Mouse (Mus musculus): ENCODE measurements around the gene Paqr5. TPM values are rescaled to one million over a fixed set of nuclear protein-coding genes. Genes with fewer than 3 reads are reported as not detected.
A peak's percentile ranks its signal among the peaks of the same experiment; 100 is the strongest.

The Paqr5 gene
- polyA plus RNA-seq, 1 experiment = not detected

DNA sequence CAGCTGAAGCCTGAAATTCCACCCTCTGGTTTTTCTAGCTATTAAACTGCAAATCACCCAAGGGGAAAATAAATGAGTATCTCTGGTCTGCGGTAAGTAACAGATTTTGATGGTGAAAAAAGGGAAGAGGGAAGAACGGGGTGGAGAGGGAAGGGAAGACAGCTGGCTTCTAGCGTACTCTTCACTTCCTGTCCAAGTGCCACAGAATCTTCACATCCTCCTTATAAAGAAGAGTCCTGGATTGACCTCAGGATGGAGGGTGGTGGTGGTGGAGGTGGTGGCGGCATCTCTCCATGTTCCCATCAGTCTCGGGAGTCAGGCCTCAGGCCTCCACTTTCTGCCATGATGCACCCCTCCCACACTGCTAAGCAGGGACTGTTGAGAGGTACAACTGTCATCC, 44.8 kb downstream of the Paqr5 start:
- H3K4me1 ChIP-seq (ENCODE audit: control insufficient read depth, insufficient read depth, low read length) = peaks cover 21% of the 10 kb centered on the region
- TF ChIP-seq POLR2A (IDR thresholded peaks at IDR 0.05; ENCODE audit: borderline replicate concordance, control insufficient read depth, low read depth, low read length) (no peak), CTCF (IDR thresholded peaks at IDR 0.05; ENCODE audit: control insufficient read depth, insufficient read depth, low read length) (no peak)
- H3K4me3 ChIP-seq (replicated peaks; ENCODE audit: control insufficient read depth, low read depth, low read length) = no peak overlapping the region
- WGBS = 12% methylated on average over 5 of the region's 5 CpGs
- H3K27ac ChIP-seq (ENCODE audit: control insufficient read depth, insufficient read depth, low read depth, low read length, poor library complexity) = no peak overlapping the region

DNA sequence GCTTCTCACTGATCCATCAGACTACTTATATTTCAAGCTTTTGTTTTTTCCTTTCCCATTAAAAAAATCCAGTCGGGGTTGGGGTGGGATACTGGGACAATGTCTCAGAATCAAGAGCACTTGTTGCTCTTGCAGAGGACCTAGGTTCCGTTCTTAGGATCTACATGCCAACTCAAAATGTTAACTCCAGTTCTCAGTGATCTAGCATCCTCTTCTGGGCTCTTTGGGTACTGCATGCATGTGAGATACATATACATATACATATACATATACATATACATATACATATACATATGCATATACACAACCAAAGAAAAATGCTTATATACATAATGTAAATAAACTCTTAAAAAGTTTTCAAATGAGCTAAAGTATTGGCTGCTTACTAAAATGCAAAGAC, 46.7 kb downstream of the Paqr5 start:
- peaks cover 21% of the 10 kb centered on the region for H3K4me1 ChIP-seq (ENCODE audit: control insufficient read depth, insufficient read depth, low read length)
- no peak overlapping the region for H3K4me3 ChIP-seq (replicated peaks; ENCODE audit: control insufficient read depth, low read depth, low read length)
- 72% methylated on average over 2 of the region's 2 CpGs for WGBS
- TF ChIP-seq POLR2A (IDR thresholded peaks at IDR 0.05; ENCODE audit: borderline replicate concordance, control insufficient read depth, low read depth, low read length) (no peak), CTCF (IDR thresholded peaks at IDR 0.05; ENCODE audit: control insufficient read depth, insufficient read depth, low read length) (no peak)
- no peak overlapping the region for H3K27ac ChIP-seq (ENCODE audit: control insufficient read depth, insufficient read depth, low read depth, low read length, poor library complexity)

DNA sequence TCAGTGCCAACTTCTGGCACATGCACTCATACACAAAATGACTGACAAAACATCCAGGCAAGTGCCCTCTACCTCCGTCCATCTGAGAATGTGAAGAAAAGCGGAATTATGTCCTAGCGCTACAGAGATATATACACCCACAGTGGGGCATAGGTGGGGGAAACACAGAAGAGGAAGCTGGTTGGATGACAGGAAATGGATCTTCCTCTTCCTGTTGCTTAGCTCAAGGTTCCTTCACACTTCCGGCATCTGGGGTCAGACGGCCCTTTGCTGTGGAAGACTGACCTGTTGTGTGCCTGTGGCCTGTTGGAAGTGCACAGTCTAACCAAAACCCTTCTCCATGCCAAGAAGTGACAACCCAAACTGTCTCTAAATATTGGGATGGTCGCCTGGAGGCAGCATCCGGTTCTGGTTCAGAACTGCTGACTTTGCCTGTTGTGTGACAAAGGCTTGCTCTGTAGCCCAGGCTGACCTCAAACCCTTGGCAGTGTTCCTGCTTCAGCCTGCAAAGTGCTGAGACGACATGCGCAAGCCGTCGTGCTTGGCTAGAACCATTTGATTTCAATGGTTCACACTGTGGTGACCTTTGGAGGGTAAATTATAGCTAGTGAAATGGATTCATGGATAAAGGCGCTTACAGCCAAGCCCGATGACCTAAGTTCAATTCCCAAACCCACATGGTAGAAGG, 49.3 kb downstream of the Paqr5 start:
- H3K27ac ChIP-seq (ENCODE audit: control insufficient read depth, insufficient read depth, low read depth, low read length, poor library complexity) = peak overlapping the region; percentile 50
- TF ChIP-seq POLR2A (IDR thresholded peaks at IDR 0.05; ENCODE audit: borderline replicate concordance, control insufficient read depth, low read depth, low read length) (no peak), CTCF (IDR thresholded peaks at IDR 0.05; ENCODE audit: control insufficient read depth, insufficient read depth, low read length) (no peak)
- peaks cover 15% of the 10 kb centered on the region for H3K4me1 ChIP-seq (ENCODE audit: control insufficient read depth, insufficient read depth, low read length)
- no peak overlapping the region for H3K4me3 ChIP-seq (replicated peaks; ENCODE audit: control insufficient read depth, low read depth, low read length)
- 59% methylated on average over 13 of the region's 13 CpGs for WGBS

DNA sequence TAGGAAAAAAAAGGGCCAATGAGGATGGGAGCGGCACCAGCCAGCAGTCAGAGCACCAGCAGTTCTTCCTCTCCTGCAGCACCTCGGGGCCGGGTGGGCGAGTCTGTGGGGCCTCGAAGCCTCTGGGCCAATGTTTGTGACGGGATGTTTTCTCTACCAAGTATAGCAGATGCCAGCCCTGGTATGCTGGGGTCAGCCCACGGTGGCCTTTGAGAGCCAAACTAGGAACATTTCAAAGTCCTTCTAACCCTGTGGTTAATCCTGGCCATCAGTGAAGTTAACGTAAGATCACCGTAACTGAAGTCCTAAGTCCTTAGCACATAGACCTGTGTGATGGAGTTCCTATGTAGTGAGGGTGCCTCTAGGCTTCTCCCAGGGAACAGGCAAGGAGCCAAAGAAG, 54.6 kb downstream of the Paqr5 start:
- TF ChIP-seq POLR2A (IDR thresholded peaks at IDR 0.05; ENCODE audit: borderline replicate concordance, control insufficient read depth, low read depth, low read length) (no peak), CTCF (IDR thresholded peaks at IDR 0.05; ENCODE audit: control insufficient read depth, insufficient read depth, low read length) (no peak)
- no peak overlapping the region for H3K27ac ChIP-seq (ENCODE audit: control insufficient read depth, insufficient read depth, low read depth, low read length, poor library complexity)
- H3K4me1 ChIP-seq (ENCODE audit: control insufficient read depth, insufficient read depth, low read length) = peaks cover 9% of the 10 kb centered on the region
- 88% methylated on average over 9 of the region's 9 CpGs for WGBS
- H3K4me3 ChIP-seq (replicated peaks; ENCODE audit: control insufficient read depth, low read depth, low read length) = no peak overlapping the region

DNA sequence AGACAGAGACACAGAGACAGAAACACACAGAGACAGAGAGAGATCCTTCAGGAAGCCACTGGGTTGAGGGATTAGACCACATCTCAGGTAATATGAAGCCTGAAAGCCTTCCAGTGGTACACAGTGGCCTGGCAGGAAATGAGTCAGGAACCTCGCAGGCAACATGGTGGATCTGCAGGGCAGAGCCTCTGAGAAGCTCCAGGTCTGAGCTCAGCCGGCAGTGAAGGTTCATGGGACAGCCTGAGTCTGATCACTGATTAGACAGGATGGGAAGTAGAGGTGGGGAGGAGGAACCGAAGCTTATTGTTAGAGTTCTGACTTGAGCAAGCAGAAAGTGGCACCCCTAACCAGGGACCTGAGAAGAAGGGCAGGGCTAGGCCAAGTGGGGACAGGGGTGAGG, 55.6 kb downstream of the Paqr5 start:
- peak overlapping the region; percentile 23; the same call in 1 of the 2 replicates for H3K27ac ChIP-seq (ENCODE audit: control insufficient read depth, insufficient read depth, low read depth, low read length, poor library complexity)
- peaks cover 6% of the 10 kb centered on the region for H3K4me1 ChIP-seq (ENCODE audit: control insufficient read depth, insufficient read depth, low read length)
- TF ChIP-seq POLR2A (IDR thresholded peaks at IDR 0.05; ENCODE audit: borderline replicate concordance, control insufficient read depth, low read depth, low read length) (no peak), CTCF (IDR thresholded peaks at IDR 0.05; ENCODE audit: control insufficient read depth, insufficient read depth, low read length) (no peak)
- no peak overlapping the region for H3K4me3 ChIP-seq (replicated peaks; ENCODE audit: control insufficient read depth, low read depth, low read length)
- 3% methylated on average over 3 of the region's 3 CpGs for WGBS

DNA sequence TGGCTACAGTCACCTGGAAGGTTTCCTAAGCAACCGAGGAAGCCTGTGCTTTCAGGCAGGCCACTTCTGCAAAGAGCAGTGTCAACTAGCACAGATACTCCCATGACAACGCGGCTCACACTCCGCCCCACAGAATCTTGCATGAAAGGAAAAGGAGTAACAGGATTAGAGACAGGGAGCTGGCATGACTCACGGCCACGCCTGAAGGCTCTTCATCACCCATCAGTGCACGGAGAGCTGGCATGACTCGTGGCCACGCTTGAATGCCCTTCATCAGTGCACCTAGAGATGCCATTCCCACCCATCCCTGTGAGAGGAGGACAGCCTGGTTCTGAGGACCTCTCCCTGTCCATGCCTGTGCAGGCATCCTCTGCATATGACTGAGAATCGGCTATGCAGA, 59.3 kb downstream of the Paqr5 start:
- WGBS = 63% methylated on average over 10 of the region's 10 CpGs
- Histone ChIP-seq H3K27ac (ENCODE audit: control insufficient read depth, insufficient read depth, low read depth, low read length, poor library complexity) (no peak overlapping the region), H3K4me3 (replicated peaks; ENCODE audit: control insufficient read depth, low read depth, low read length) (no peak overlapping the region), H3K4me1 (ENCODE audit: control insufficient read depth, insufficient read depth, low read length) (peaks cover 4% of the 10 kb centered on the region)
- TF ChIP-seq POLR2A (IDR thresholded peaks at IDR 0.05; ENCODE audit: borderline replicate concordance, control insufficient read depth, low read depth, low read length) (no peak), CTCF (IDR thresholded peaks at IDR 0.05; ENCODE audit: control insufficient read depth, insufficient read depth, low read length) (no peak)

DNA sequence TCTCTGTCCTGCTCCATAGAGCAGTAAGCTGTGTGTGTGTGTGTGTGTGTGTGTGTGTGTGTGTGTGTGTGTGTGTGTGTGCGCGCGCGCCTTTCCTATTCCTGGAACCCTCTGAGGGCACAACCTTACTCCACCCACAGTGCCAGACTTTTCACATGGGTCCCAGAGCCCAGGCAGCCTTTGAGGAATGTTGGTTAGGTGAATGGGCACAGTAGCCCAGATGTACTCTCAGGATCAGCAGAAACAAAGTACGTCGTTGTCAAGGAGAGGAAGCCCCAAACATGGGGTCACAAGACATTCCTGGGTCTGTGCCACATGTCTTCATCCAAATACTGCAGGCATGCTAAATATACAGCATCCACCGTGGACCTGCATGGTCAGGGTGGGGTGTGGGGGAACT, 60.7 kb downstream of the Paqr5 start:
- Histone ChIP-seq H3K4me1 (ENCODE audit: control insufficient read depth, insufficient read depth, low read length) (peaks cover 8% of the 10 kb centered on the region), H3K4me3 (replicated peaks; ENCODE audit: control insufficient read depth, low read depth, low read length) (no peak overlapping the region), H3K27ac (ENCODE audit: control insufficient read depth, insufficient read depth, low read depth, low read length, poor library complexity) (no peak overlapping the region)
- TF ChIP-seq POLR2A (IDR thresholded peaks at IDR 0.05; ENCODE audit: borderline replicate concordance, control insufficient read depth, low read depth, low read length) (no peak), CTCF (IDR thresholded peaks at IDR 0.05; ENCODE audit: control insufficient read depth, insufficient read depth, low read length) (no peak)
- 64% methylated on average over 7 of the region's 7 CpGs for WGBS

DNA sequence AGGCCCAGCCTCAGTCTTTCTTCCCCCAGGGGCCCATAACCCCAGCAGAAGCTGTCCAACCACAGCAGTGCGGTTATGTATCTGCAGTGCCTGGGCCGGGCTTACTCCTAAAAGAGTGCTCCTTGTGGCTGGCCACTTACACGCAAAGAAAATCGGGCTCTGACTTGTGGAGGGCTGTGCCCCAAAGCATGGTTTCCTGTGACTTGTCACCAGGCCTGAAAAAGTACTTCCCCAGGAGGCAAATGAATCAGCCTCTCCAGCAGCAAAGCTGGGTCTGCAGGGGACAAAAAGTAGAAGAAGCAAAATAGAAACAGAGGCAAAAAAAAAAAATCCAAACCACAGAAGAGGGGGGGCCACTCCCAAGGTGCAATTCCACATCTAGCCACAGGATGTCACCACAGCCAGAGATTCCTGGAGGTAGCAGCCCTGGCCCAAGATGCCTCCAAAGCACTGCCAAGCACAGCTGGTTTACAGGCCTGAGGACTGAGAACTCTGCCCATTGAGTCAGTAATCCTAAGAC, 61.2 kb downstream of the Paqr5 start:
- peak; percentile 85 for TF ChIP-seq CTCF (IDR thresholded peaks at IDR 0.05; ENCODE audit: control insufficient read depth, insufficient read depth, low read length)
- TF ChIP-seq POLR2A (IDR thresholded peaks at IDR 0.05; ENCODE audit: borderline replicate concordance, control insufficient read depth, low read depth, low read length) = no peak
- H3K4me1 ChIP-seq (ENCODE audit: control insufficient read depth, insufficient read depth, low read length) = peaks cover 12% of the 10 kb centered on the region
- H3K27ac ChIP-seq (ENCODE audit: control insufficient read depth, insufficient read depth, low read depth, low read length, poor library complexity) = peak overlapping the region; percentile 54
- no peak overlapping the region for H3K4me3 ChIP-seq (replicated peaks; ENCODE audit: control insufficient read depth, low read depth, low read length)
- WGBS = 0% methylated on average over 4 of the region's 4 CpGs
